Mouse (Mus musculus): Measurements from ENCODE around the gene Klhl8.

GRCm38 (mm10) chr5:103910748-103911409 is at the start of gene Klhl8:
- no peak for TF ChIP-seq CTCF (IDR thresholded peaks at IDR 0.05; ENCODE audit: extremely low read depth, insufficient read depth, low read length)
- TF ChIP-seq POLR2A (IDR thresholded peaks at IDR 0.05; ENCODE audit: extremely low read depth, insufficient read depth, low read length), result peak; percentile 29; the same call in 1 of the 2 replicates

Data from cortical plate, adult 2 months (tissue).